Mouse (Mus musculus): ENCODE data around the gene Zcchc24. TPM values are rescaled to one million over a fixed set of nuclear protein-coding genes. Genes with fewer than 3 reads are reported as not detected.

Gene Zcchc24
- polyA plus RNA-seq, 1 experiment, result 36.4 TPM

- no peaks in the 10 kb centered on the region for H3K27me3 ChIP-seq (ENCODE audit: control insufficient read depth, insufficient read depth, insufficient read length)
- no peak overlapping the region for H3K4me3 ChIP-seq (ENCODE audit: insufficient read depth, poor library complexity, severe bottlenecking)
- H3K79me3 ChIP-seq (ENCODE audit: low read depth), result no peaks in the 10 kb centered on the region
- peaks cover 46% of the 10 kb centered on the region for H3K36me3 ChIP-seq (ENCODE audit: control insufficient read depth, insufficient read depth)
- no peak for TF ChIP-seq CEBPB (IDR thresholded peaks at IDR 0.05; ENCODE audit: low read depth)
- peak; percentile 30 for TF ChIP-seq CTCF (IDR thresholded peaks at IDR 0.05; ENCODE audit: control insufficient read depth, insufficient read depth, insufficient read length)
- no peak overlapping the region for H3ac ChIP-seq (ENCODE audit: control insufficient read depth, insufficient read length, low read depth)
- H3K79me2 ChIP-seq (ENCODE audit: control insufficient read depth, insufficient read depth), result no peaks in the 10 kb centered on the region
Measured at GRCm38 (mm10) chr14:25713443-25713842, 55.4 kb downstream of the Zcchc24 start.

- H3K79me3 ChIP-seq (ENCODE audit: low read depth), result no peaks in the 10 kb centered on the region
- no peak overlapping the region for H3ac ChIP-seq (ENCODE audit: control insufficient read depth, insufficient read length, low read depth)
- H3K4me3 ChIP-seq (ENCODE audit: insufficient read depth, poor library complexity, severe bottlenecking), result no peak overlapping the region
- H3K27me3 ChIP-seq (ENCODE audit: control insufficient read depth, insufficient read depth, insufficient read length), result no peaks in the 10 kb centered on the region
- no peak for TF ChIP-seq MYOD1 (IDR thresholded peaks at IDR 0.05; ENCODE audit: control insufficient read depth, insufficient read length, low read depth)
- H3K36me3 ChIP-seq (ENCODE audit: control insufficient read depth, insufficient read depth), result peaks cover 36% of the 10 kb centered on the region
- H3K79me2 ChIP-seq (ENCODE audit: control insufficient read depth, insufficient read depth), result no peaks in the 10 kb centered on the region
Measured at GRCm38 (mm10) chr14:25711602-25712001, 57.2 kb downstream of the Zcchc24 start.

- Histone ChIP-seq H3K36me3 (ENCODE audit: control insufficient read depth, insufficient read depth) (peaks cover 31% of the 10 kb centered on the region), H3K79me2 (ENCODE audit: control insufficient read depth, insufficient read depth) (no peaks in the 10 kb centered on the region), H3ac (ENCODE audit: control insufficient read depth, insufficient read length, low read depth) (no peak overlapping the region), H3K79me3 (ENCODE audit: low read depth) (no peaks in the 10 kb centered on the region), H3K27me3 (ENCODE audit: control insufficient read depth, insufficient read depth, insufficient read length) (no peaks in the 10 kb centered on the region), H3K4me3 (ENCODE audit: insufficient read depth, poor library complexity, severe bottlenecking) (no peak overlapping the region)
- TF ChIP-seq CTCF (IDR thresholded peaks at IDR 0.05; ENCODE audit: control insufficient read depth, insufficient read depth, insufficient read length) (no peak), FOSL1 (IDR thresholded peaks at IDR 0.05; ENCODE audit: insufficient read depth, low read length, poor library complexity, severe bottlenecking) (no peak), MYOG (IDR thresholded peaks at IDR 0.05; ENCODE audit: control insufficient read depth, extremely low read depth, insufficient read length) (no peak), MAX (IDR thresholded peaks at IDR 0.05) (no peak), MYOD1 (IDR thresholded peaks at IDR 0.05; ENCODE audit: control insufficient read depth, insufficient read length, low read depth) (no peak), CEBPB (IDR thresholded peaks at IDR 0.05; ENCODE audit: low read depth) (no peak), USF1 (IDR thresholded peaks at IDR 0.05; ENCODE audit: low read depth) (no peak)
Measured at GRCm38 (mm10) chr14:25711177-25711576, 57.7 kb downstream of the Zcchc24 start.

- Histone ChIP-seq H3K36me3 (ENCODE audit: control insufficient read depth, insufficient read depth) (peaks cover 27% of the 10 kb centered on the region), H3K27me3 (ENCODE audit: control insufficient read depth, insufficient read depth, insufficient read length) (no peaks in the 10 kb centered on the region), H3ac (ENCODE audit: control insufficient read depth, insufficient read length, low read depth) (no peak overlapping the region), H3K79me2 (ENCODE audit: control insufficient read depth, insufficient read depth) (no peaks in the 10 kb centered on the region), H3K4me3 (ENCODE audit: insufficient read depth, poor library complexity, severe bottlenecking) (no peak overlapping the region), H3K79me3 (ENCODE audit: low read depth) (no peaks in the 10 kb centered on the region)
- TF ChIP-seq MYOG (IDR thresholded peaks at IDR 0.05; ENCODE audit: control insufficient read depth, extremely low read depth, insufficient read length) (no peak), USF1 (IDR thresholded peaks at IDR 0.05; ENCODE audit: low read depth) (no peak), FOSL1 (IDR thresholded peaks at IDR 0.05; ENCODE audit: insufficient read depth, low read length, poor library complexity, severe bottlenecking) (no peak), CEBPB (IDR thresholded peaks at IDR 0.05; ENCODE audit: low read depth) (no peak), MYOD1 (IDR thresholded peaks at IDR 0.05; ENCODE audit: control insufficient read depth, insufficient read length, low read depth) (no peak), MAX (IDR thresholded peaks at IDR 0.05) (no peak)
Measured at GRCm38 (mm10) chr14:25710681-25711080, 58.2 kb downstream of the Zcchc24 start.

DNA sequence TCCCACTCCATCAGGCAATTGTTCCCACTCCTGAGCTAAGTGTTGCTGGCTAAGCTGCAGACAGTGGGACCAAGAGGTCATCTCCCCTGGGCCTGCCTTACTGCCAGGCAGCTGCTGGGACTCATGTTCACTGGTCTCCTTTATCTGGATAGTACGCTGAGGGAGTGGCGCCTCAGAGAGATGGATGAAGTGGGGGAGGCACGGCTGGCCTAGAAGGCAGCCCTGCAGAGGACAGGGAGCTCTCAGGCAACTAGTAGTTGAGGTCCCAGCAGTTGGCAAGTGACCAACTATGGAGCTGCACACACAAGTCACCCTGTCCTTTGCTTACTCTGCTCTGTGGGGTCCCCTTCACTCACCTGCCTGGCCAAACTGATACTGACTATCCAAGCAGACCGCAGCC lies 58.8 kb downstream of the Zcchc24 start:
- H3ac ChIP-seq (ENCODE audit: control insufficient read depth, insufficient read length, low read depth), result no peak overlapping the region

GRCm38 (mm10) chr14:25708917-25709316 lies 59.9 kb downstream of the Zcchc24 start:
- H3K4me3 ChIP-seq (ENCODE audit: insufficient read depth, poor library complexity, severe bottlenecking), result no peak overlapping the region
- no peaks in the 10 kb centered on the region for H3K79me2 ChIP-seq (ENCODE audit: control insufficient read depth, insufficient read depth)
- no peak overlapping the region for H3ac ChIP-seq (ENCODE audit: control insufficient read depth, insufficient read length, low read depth)
- TF ChIP-seq USF1 (IDR thresholded peaks at IDR 0.05; ENCODE audit: low read depth), result no peak
- H3K27me3 ChIP-seq (ENCODE audit: control insufficient read depth, insufficient read depth, insufficient read length), result no peaks in the 10 kb centered on the region
- no peaks in the 10 kb centered on the region for H3K79me3 ChIP-seq (ENCODE audit: low read depth)
- peaks cover 9% of the 10 kb centered on the region for H3K36me3 ChIP-seq (ENCODE audit: control insufficient read depth, insufficient read depth)

More for the DNA sequence above, 58.8 kb downstream of the Zcchc24 start:
- Histone ChIP-seq H3K36me3 (ENCODE audit: control insufficient read depth, insufficient read depth) (peaks cover 20% of the 10 kb centered on the region), H3K4me3 (ENCODE audit: insufficient read depth, poor library complexity, severe bottlenecking) (no peak overlapping the region), H3K27me3 (ENCODE audit: control insufficient read depth, insufficient read depth, insufficient read length) (no peaks in the 10 kb centered on the region), H3K79me3 (ENCODE audit: low read depth) (no peaks in the 10 kb centered on the region), H3K79me2 (ENCODE audit: control insufficient read depth, insufficient read depth) (no peaks in the 10 kb centered on the region)
- TF ChIP-seq MAX (IDR thresholded peaks at IDR 0.05), result no peak
- no peak for TF ChIP-seq CTCF (IDR thresholded peaks at IDR 0.05; ENCODE audit: control insufficient read depth, insufficient read depth, insufficient read length)
- TF ChIP-seq MYOD1 (IDR thresholded peaks at IDR 0.05; ENCODE audit: control insufficient read depth, insufficient read length, low read depth), result no peak
- TF ChIP-seq USF1 (IDR thresholded peaks at IDR 0.05; ENCODE audit: low read depth), result no peak
- TF ChIP-seq MYOG (IDR thresholded peaks at IDR 0.05; ENCODE audit: control insufficient read depth, extremely low read depth, insufficient read length), result no peak
- TF ChIP-seq FOSL1 (IDR thresholded peaks at IDR 0.05; ENCODE audit: insufficient read depth, low read length, poor library complexity, severe bottlenecking), result no peak
- no peak for TF ChIP-seq CEBPB (IDR thresholded peaks at IDR 0.05; ENCODE audit: low read depth)

All from C2C12 (cell line).